Mouse (Mus musculus) retina, postnatal 1 day (tissue): ENCODE measurements around the gene Aifm1.
A peak's percentile ranks its signal among the peaks of the same experiment; 100 is the strongest.
"Not testable (repeated sequence)": the region's sequence is repeated elsewhere in the genome, so short reads cannot be mapped to it uniquely, and the experiment has no call there.

ENCODE experiments used
- DNase-seq: peaks from one replicate; pipeline ENCODE4 v3.0.0-alpha.2; 2012

Gene Aifm1

DNA sequence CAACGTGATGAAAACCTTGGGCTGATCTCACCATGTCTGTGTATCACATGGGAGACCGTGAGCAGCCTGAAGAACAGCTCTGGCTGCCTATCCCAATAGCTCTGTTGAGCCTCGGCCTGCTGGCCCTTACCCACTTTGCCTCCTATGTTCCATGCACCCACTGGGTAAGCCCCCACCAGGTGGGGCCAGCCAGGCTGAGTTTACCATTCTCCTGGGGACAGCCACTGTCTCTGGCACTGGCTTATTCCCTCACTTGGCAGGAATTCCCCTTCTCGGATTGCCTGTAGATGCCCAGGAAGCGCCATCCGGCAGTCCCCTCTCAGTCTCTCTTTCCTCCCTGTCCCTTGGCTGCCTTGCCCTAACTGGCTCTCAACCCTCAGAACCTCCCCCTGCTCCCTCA lies 56.4 kb downstream of the Aifm1 start:
- DNase-seq = no peak

DNA sequence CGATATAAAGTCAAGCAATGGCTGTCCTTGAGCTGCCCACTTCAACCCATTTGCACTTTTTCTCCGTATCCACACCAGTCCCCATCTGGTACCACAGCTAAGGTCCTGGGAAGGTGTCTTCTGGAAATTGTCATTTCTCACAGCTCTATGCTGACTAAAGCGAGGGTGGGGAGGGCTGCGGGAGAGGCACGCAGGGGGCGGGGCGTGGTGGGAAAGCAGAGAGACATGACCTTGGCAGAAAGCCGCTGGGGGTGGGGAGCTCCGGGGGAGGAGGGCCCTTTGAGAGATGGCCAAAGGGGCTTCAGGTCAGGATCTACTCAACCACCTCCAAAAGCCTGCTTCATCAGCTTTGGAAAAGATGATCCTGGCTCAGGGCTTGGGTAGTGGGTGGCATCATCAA lies 58.3 kb downstream of the Aifm1 start:
- no peak for DNase-seq

DNA sequence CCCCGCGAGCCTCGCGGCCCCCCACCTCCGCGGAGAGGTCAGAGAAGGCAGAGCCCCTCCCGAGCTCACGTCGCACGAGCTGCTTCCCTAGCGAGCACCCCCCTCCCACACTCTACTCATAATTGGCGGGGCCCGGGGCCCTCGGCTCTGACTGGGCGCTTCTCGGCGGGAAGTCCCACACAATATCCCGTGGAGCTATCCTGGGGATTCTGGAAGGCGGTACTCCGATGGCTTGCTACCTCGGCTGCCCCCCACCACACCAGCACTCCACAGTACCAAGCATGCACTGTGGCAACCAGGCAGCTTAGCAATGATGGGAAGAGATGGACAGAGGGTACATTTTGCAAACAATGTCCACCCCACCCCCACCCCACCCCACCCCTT lies 58.9 kb downstream of the Aifm1 start:
- DNase-seq = no peak

DNA sequence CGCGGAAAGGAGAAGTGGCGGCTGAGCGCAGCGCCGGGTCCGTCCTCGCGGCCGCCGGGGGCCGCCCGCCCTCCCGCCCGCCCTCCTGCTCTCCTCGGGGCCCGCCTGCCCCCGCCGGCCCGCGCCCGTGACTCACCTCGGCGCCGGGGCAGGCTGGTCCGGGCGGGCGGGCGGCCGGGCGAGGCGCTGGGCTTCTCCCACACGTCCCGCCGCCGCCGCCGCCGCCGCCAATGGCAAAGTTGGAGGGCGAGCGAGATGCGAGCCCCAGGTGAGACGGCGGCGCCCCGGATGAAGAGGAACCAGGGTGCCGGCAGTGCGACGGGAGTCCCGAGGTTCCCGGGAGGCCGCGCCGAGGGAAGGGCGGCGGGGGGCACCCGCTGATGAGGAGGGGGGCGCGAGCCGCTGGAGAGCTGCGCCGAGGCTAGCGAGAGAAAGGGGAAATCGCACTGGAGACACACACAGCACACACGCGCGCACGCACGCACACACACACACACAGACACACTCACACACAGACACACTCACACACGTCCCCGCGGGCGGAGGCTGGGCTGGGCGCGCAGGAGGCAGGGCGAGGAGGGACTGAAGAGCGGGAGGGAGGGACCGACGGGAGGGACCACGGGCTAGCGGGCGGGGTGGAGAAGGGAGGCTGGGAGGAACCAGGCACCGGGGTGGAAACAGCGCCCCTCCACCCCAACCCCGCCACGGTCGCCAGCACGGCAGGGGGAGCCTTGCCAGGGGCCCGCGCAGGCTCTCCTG lies 59.4 kb downstream of the Aifm1 start:
- DNase-seq = peak; percentile 74

DNA sequence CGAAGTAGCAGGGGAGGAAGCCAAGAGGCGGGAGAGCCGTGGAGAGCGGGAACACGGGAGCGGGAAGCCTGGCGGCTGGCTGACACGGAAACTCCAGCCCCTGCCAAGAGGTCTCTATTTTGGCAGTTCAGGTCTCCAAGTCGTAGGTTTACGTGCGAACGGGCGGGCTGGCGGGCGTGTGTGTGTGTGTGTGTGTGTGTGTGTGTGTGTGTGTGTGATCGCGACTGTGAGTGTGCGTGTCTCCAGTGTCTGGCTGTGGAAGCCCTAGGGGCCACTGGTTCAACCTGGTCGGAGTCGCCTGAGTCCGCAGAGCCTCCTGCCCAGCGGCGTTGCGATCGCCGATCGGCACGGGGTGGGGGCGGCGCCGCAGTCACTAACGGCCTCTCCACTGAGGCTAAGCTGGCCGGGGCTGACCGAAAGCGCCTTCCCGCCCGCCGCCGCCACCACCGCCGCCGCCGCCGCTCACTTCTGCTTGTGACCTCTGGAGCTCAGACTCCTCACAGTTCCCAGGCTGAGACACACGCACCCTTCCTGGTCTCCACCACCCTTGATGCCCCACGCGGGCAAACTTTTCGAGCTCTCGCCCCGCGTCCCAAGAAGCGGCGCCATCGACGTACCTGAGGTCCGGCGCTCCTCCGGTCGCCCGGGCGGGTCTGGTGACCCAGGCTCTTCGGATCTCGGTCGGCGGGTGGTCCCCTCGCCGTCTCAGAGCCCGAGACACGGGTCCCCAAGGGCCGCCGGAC lies 60.3 kb downstream of the Aifm1 start:
- peak; percentile 31 for DNase-seq

DNA sequence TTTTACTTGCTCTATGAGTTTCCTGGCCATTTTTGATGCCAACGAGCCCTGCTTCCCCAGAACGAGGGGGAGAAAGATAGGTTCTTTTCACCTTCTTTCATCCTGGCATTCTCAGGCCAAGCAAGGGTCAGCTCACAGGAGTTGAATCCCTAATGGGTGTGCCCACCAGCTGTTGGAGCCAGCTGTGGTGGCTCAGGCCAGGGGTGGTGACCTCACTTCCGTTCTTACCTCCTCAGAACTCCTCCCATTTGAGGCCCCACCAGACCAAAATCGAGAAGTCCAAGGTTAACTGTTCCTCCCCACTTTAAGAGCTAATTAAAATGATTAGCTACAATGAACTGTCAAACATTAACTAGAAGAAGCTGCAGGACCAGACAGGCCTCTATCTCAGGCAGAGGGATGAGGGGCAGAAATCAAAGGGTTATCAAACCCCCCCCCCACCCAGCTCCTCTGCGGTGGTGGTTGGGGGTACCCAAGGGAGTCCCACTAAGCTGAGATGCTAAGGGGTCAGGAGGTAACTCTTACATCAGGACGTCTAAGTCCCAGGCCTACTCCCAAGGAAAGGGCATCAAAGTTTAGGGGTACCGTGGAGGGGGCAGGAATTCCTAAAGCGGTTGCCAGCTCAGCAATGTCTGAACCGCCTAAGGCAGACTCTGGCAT lies 61.0 kb downstream of the Aifm1 start:
- DNase-seq = no peak

DNA sequence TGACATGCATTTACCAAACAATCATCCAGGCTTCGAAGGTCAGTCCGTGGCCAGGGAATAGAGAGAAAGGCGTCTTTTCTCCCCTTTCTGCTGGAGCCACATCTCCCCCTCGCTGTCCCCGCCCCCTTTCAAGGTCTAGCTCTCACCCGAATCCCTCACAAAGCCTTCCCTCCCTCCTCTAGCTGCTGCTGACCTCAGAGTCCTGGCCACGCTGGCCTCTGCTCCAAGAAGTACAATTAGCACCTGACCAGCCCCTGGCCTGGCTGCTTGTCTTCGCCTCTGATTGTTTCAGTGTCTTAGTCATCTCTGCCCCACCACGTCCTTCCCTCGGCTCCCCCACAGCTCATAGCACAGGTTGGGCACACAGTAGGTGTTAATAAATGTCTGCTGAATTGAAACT lies 63.7 kb downstream of the Aifm1 start:
- peak; percentile 46 for DNase-seq

DNA sequence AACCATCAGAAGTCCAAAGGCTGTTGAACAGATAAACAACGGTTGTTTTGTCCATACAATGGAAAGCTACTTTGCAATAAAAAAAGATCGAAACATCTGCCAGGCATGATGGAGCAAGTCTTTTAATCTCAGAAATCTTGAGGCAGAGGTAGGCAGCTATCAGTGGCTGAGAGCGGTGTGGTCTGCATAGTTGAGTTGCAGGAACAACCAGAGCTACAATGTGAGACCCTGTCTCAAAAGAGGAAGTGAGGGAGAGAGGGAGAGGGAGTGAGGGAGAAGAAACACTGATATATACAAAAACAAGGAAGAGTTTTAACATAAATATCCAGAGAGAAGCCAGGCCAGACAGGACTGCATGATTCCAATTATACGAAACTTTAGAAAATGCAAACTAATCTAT lies 68.7 kb downstream of the Aifm1 start:
- no peak for DNase-seq

DNA sequence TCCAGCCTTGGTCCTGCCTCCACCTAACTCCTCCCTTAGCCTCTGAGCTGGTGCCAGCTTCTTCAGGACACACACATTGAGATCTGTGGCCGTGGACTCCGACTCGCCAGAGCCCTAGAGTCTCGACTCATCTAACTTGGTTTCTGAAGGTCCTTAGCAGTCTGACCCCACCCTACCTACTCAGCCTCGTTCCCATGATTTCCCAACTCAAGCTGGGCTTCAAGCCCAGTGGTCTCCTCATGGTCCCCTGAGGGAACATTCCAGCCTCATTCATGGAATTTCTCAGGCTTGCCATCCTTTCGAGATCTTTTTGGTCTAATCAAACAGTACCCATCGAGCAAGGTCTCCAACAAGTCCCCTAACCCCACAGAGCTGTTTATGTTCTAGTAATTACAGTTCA lies 71.4 kb downstream of the Aifm1 start:
- no peak for DNase-seq

DNA sequence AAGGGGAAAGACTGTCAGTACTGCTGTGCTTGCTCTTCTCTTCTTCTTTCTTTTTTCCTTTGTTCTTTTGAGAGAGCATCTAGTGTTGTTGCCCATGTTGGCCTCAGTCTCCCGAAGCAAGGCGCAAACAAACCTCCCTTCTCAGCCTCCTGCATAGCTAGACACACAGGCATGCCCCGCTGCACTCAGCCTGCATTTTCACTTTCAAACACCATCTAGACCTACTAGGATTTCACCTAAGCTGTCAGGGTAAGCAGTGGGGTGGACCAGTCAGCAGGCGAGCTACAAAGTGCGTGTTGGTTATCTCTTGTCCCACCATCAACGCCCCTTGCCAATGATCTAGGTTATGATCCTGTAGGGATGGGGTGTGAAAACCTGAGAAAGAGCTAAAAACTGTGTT lies 71.8 kb downstream of the Aifm1 start:
- no peak for DNase-seq

DNA sequence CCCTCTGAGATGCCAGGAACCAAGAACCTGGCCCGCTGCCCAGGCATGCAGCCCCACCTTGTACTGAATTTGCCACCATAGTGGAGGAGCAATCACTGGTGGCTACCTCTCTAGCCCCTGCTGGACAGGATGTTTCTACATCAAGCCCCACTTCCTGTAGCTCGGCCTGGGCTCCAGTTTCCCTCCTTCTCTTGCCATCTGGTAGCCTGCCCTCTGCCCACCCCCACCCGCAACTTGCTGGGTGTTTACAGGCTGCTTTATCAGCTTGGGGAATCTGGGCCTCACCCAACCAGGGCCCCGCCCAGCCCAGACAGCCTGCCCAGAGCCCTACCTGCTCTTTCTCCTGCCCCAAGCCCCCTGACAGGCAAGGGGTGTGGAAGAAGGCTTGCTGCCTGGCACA lies 74.3 kb downstream of the Aifm1 start:
- no peak for DNase-seq

DNA sequence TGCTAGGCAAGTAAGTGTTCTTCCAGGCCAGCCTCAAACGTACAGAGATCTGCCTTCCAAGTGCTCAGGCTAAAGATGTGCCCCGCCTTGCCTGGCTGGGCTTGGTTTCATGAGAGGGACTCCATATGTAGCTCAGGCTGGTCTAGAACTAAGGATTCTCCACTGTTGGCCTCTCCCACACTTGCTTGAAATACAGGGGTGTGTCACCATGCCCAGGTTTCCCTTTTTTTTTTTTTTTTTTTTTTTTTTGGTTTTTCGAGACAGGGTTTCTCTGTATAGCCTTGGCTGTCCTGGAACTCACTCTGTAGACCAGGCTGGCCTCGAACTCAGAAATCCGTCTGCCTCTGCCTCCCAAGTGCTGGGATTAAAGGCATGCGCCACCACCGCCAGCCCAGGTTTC lies 77.3 kb downstream of the Aifm1 start:
- DNase-seq = not testable (repeated sequence)

DNA sequence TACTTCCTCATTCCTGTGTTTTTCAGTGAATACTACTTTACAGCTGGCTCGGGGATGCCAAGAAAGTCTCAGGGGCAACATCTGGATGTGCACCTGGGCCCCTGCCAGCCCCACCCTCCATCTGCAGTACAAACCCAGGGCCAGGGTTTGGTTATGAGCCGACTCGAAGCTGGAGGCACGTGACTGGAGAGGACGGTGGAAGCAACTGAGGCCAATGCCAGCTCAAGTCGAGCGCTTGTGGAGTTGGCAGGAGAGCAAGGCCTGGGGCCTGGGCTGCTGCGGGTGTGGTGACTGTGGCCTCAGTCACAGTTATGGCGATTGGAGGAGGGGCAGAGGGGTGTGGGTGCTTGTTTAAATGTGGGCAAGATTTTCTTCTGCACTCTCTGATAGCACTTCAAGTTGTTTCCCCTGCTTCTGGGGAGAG lies 77.9 kb downstream of the Aifm1 start:
- no peak for DNase-seq

DNA sequence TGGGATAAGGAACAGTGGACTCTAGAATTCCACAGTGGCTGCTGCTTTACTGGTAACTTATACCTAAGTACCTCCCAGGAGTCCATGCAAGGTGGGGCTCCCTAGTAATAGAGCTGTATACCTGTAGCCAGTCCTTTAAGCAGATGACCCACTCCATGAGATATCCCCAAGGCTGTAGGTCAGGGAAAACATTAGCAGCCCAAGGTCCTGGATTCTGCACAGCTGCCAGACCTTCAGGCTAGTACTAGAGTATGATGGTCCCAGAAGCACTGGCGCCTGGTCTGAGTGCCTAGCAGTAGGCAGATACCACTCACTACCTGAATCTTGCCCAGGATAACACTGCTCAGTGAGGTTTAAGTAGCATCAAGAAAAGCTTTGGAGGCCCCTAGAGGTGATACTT lies 79.1 kb downstream of the Aifm1 start:
- DNase-seq = no peak

DNA sequence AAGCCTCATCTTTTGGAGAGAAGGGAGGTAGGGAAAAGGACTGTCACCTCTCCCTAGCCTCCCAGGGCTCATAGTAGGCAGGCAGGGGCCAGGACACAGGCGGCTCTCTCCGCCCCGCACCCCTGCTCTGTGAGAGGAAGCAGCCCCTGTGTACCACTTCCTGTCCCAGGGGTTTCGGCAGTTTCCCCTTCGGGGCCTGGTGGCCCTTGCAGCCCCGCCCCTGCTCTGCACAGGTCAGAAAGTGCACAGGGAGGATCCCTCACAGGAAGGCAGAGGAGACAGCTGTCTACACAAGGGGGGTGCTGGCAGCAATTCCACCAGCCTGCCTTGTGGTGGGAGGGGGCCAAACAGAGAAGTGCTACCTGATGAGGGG lies 79.8 kb downstream of the Aifm1 start:
- DNase-seq = no peak

DNA sequence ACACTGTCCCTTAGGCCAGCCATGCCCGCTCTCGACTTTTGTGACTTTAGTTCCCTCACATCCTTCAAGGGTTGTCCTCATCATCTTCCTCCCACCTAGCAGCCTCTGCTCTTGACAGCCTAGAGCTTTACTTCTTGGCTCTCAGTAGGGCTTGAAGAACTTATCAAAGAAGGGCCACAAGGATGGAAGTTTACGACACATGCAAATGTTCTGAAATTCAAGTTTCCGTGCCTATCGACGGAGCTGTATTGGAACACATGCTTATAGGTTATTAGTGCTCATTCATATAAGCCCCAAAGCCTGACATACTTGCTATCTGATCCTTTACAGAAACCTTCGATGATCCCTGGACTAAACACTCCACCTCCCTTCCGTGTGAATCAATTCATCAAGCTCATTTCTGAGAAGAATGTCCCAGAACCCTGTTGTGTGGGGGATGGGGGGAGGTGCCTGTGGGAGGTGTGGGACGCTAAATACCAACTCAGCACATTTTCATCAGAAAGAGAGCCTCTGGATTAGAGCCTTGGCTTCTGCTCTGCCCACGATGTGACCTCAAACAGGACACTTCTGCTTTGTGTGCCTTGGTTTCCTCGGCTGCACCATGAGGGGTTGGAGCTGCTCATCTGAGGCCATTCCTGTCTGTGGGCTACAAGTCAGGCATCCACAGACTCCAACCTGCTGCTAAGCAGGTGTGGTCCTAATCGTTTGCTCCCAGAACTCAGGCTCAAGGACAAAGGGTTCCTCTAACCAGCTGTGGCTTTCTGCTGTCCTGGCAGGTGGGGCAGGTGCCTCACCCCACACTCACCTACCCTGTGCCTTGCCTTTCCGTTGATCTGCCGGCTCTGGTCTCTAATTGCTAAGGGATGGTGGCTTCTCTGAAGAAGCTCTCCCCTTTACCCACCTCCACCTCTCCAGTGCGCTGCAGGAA lies 80.5 kb downstream of the Aifm1 start:
- DNase-seq = no peak

DNA sequence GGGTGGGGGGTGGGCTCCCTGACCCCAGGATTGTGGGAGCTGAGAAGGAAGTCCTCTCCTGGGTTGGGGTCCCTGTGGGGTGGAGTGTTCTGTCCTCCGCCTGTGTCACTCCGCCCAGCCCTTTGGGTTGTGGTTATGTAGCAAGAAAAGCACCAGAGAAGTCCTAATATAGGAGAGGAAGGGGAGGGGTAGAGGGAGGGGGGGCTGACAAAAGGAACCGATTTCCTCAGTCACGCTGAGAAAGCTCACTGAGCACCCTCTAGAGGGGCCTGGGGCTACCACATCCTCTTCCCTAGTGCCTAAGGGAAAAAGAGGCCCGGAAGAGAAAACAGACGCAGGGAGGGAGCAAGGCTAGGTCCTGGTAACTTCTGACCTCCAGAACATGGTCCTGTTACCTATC lies 83.8 kb downstream of the Aifm1 start:
- DNase-seq = no peak

DNA sequence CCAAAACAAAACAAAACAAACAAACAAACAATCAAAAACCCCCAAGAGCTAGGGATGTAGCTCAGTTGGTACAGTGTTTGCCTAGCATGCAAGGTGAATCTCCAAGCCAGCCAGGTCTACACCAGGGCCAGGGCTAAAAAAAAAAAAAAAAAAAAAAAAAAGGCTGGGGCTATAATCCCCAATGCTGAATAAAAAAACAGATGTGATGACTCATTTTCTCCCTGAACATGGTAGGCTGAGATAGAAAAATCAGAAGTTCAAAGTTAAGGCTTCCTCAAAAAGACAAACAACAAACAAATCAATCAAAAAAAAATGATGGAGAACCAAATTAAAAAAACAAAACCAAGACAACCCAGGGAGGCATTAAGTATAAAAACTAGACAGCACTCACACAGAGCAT lies 84.3 kb downstream of the Aifm1 start:
- no peak for DNase-seq

DNA sequence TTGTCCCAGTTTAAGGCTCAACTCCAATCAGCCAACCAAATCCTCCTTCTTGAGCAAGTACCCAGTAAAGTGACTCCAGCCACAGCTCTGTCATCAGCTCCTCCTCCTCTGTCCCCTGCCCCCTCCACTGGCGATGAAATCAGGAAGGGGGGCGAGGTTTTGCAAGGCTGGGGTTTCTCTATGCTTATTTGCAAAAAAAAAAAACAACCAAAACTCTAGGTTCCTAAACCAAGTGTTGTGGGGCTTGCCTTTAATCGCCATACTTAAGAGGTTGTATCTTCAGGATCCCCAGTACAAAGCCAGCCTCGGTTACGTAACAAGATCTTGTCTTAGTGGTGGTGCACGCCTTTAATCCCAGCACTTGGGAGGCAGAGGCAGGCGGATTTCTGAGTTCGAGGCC lies 84.7 kb downstream of the Aifm1 start:
- no peak for DNase-seq

DNA sequence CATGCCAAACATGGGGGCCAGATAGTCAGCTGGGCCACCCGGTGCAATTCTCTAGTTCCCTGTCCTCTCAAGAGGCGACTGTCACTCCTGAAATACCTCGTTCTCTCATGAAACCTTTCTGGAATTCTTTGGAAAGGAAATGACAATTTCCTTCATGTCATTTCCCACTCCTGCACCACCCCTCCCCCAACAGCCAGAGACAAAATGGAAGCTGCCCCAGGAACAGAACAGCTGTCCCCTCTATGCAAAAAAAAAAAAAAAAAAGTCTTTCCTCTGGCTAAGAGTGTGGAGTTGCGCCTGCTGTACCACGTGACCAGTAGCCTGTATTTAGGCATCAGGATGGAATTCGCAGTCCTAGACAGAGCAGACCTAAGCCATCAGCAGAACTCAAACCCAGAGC lies 85.1 kb downstream of the Aifm1 start:
- no peak for DNase-seq

DNA sequence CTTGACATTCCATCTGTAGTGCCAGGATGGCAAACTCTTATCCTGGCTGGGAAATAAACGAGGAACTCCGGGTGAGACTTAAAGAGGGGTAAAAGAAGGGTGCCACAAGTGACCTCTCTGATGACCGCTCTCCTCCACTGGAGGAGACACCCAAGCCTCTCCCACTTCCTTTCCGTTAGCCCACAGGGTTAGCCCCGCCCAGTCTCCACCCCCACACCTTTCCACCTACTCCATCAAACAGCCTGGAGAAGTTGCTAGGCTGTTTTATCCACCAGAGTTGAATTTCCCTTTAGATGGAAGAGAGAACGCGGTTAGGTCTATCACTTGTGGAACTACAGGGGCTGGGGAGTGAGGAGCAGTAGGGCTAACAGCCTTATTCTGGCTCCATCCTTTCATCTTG lies 88.1 kb downstream of the Aifm1 start:
- DNase-seq = no peak
